Mouse (Mus musculus): ENCODE measurements around the gene Galnt2.

GRCm38 (mm10) chr8:124240932-124241331, 9.7 kb downstream of the Galnt2 start:
- no peak for TF ChIP-seq CTCF (IDR thresholded peaks at IDR 0.05; ENCODE audit: extremely low read depth, insufficient read length, insufficient replicate concordance, low read depth, low read length)
- TF ChIP-seq POLR2A (IDR thresholded peaks at IDR 0.05; ENCODE audit: low read depth, low read length), result no peak

Data from small intestine, adult 2 months (tissue).